Comparison of ENCODE assay signal across 8 mouse cellular contexts in the genomic region with DNA sequence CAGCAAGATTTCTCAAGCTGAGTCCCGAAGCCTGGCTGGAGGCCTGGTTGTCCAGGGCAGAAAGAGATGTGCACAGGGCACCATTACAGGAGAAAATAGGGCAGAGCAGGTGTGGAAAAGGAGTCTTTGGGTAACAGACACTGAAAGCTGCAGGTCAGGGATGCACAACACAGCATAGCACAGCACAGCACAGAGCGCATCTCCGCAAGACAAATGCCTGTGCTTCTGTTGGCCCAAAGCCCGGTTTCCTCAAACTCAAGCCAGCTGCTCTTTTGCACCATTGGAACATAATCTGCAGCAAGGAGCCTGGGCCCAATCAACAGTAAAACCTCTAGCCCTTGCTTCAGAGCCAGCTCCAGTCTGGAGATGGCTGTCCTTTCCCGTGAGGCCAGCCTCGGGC.
DNase-seq lines count a peak whose midpoint lies in the region; ATAC-seq lines count a peak whose summit lies in the region.

No protein-coding gene starts in this region.

- H3K36me3 ChIP-seq in embryonic facial prominence, embryonic 11.5 days (replicated peaks; ENCODE audit: control insufficient read depth, insufficient read depth, low read depth, low read length) = no peaks in the 10 kb centered on the region
- no peaks in the 10 kb centered on the region for H3K36me3 ChIP-seq in embryonic facial prominence, embryonic 10.5 days (replicated peaks)
- H3K36me3 ChIP-seq in embryonic facial prominence, embryonic 15.5 days = no peaks in the 10 kb centered on the region

- H3K27me3 ChIP-seq in embryonic facial prominence, embryonic 11.5 days (ENCODE audit: control insufficient read depth, insufficient read depth, low read length) = no peaks in the 10 kb centered on the region
- peaks cover 15% of the 10 kb centered on the region for H3K27me3 ChIP-seq in embryonic facial prominence, embryonic 10.5 days (replicated peaks; ENCODE audit: low read depth, poor library complexity, severe bottlenecking)
- H3K27me3 ChIP-seq in embryonic facial prominence, embryonic 15.5 days = peaks cover 8% of the 10 kb centered on the region; the same call in 1 of the 2 replicates

- H3K4me2 ChIP-seq in embryonic facial prominence, embryonic 11.5 days (ENCODE audit: low read depth, low read length) = no peak overlapping the region
- 0 out of 2 replicates have a peak overlapping the region, but pooled peaks have one; percentile 3 for H3K4me2 ChIP-seq in embryonic facial prominence, embryonic 15.5 days (replicated peaks)

- H3K4me3 ChIP-seq in embryonic facial prominence, embryonic 11.5 days (ENCODE audit: low read depth, low read length) = no peak overlapping the region
- H3K4me3 ChIP-seq in embryonic facial prominence, embryonic 10.5 days = no peak overlapping the region
- no peak overlapping the region for H3K4me3 ChIP-seq in embryonic facial prominence, embryonic 15.5 days (replicated peaks)

- no peak overlapping the region for H3K9ac ChIP-seq in embryonic facial prominence, embryonic 11.5 days (replicated peaks; ENCODE audit: low read length)
- no peak overlapping the region for H3K9ac ChIP-seq in embryonic facial prominence, embryonic 15.5 days

- peak; percentile 43 for DNase-seq in embryonic facial prominence, embryonic 11.5 days (ENCODE audit: low spot score)
- no peak for DNase-seq in embryonic facial prominence, embryonic 10.5 days (ENCODE audit: low spot score)
- peak; percentile 27 for DNase-seq in Muller cell, postnatal 12 days (ENCODE audit: inconsistent ontology term)
- peak; percentile 16 for DNase-seq in heart, postnatal 25 days (ENCODE audit: low spot score)
- peak; percentile 61 to 75 for DNase-seq in left cerebral cortex, postnatal 10 days (ENCODE audit: extremely low spot score in 1 of 2, low spot score in 2 of 2)
- DNase-seq in skeletal muscle tissue, adult 2 months (ENCODE audit: low read depth, low spot score) = peak; percentile 57

- WGBS in embryonic facial prominence, embryonic 11.5 days = 81% methylated on average over 6 of the region's 6 CpGs
- 86% methylated on average over 6 of the region's 6 CpGs for WGBS in embryonic facial prominence, embryonic 10.5 days
- WGBS in embryonic facial prominence, embryonic 15.5 days = 33% methylated on average over 6 of the region's 6 CpGs

- intact Hi-C loops in heart, postnatal 25 days (cut with DNase I) = no loop called here
- intact Hi-C loops in left cerebral cortex, postnatal 10 days (cut with DNase I) = loop anchor here (5.0 to 10.0 kb wide), 2 partner anchors 297 to 450 kb away; partner anchors contain the start of gene Tmem132e

- no peak overlapping the region for H3K27ac ChIP-seq in embryonic facial prominence, embryonic 11.5 days (replicated peaks; ENCODE audit: low read depth, low read length)
- H3K27ac ChIP-seq in embryonic facial prominence, embryonic 10.5 days (replicated peaks) = no peak overlapping the region
- H3K27ac ChIP-seq in embryonic facial prominence, embryonic 15.5 days (replicated peaks) = peak overlapping the region; percentile 71

- no peak for ATAC-seq in embryonic facial prominence, embryonic 11.5 days (replicated peaks; ENCODE audit: insufficient number of reproducible peaks, low FRiP score, low TSS enrichment, low read depth)
- peak; percentile 74 for ATAC-seq in embryonic facial prominence, embryonic 15.5 days (ENCODE audit: insufficient number of reproducible peaks, low FRiP score, low TSS enrichment, low read depth)
- ATAC-seq in inflammation-experienced regulatory T-cells, adult 6 months = no peak

- no peaks in the 10 kb centered on the region for H3K9me3 ChIP-seq in embryonic facial prominence, embryonic 11.5 days (replicated peaks; ENCODE audit: control insufficient read depth, low read length)
- no peaks in the 10 kb centered on the region for H3K9me3 ChIP-seq in embryonic facial prominence, embryonic 10.5 days
- H3K9me3 ChIP-seq in embryonic facial prominence, embryonic 15.5 days (replicated peaks) = no peaks in the 10 kb centered on the region

- H3K4me1 ChIP-seq in embryonic facial prominence, embryonic 11.5 days (ENCODE audit: control insufficient read depth, insufficient read depth, low read length) = no peaks in the 10 kb centered on the region
- H3K4me1 ChIP-seq in embryonic facial prominence, embryonic 10.5 days = no peaks in the 10 kb centered on the region; the same call in 1 of the 2 replicates
- peaks cover 16% of the 10 kb centered on the region for H3K4me1 ChIP-seq in embryonic facial prominence, embryonic 15.5 days
